Mouse (Mus musculus) midbrain, embryonic 12.5 days (tissue): ENCODE results near the gene Otud4. TPM values are rescaled to one million over a fixed set of nuclear protein-coding genes. Genes with fewer than 3 reads are reported as not detected.
"Not testable (repeated sequence)": the region's sequence is repeated elsewhere in the genome, so short reads cannot be mapped to it uniquely, and the experiment has no call there.

Experiments
- ATAC-seq: fragments of 200-750 bp; cut with Nextera tagmentation; 2 replicates; pipeline ENCODE4 v1.8.0; 2017; ENCODE audit warnings: low read depth, moderate TSS enrichment, moderate library complexity; ENCODE audit not compliant: low FRiP score
- H3K27ac ChIP-seq: fragments of 300-500 bp; sonication (generic); replicated peaks from 2 replicates; pipeline ENCODE4 v1.5.1; 2016; ENCODE audit warnings: mild to moderate bottlenecking
- H3K27me3 ChIP-seq: fragments of 300-500 bp; sonication (generic); 2 replicates; pipeline ENCODE4 v1.6.1; 2016; ENCODE audit warnings: mild to moderate bottlenecking
- H3K36me3 ChIP-seq: fragments of 300-500 bp; sonication (generic); 2 replicates; pipeline ENCODE4 v1.6.1; 2016
- H3K4me1 ChIP-seq: fragments of 300-500 bp; sonication (generic); 2 replicates; pipeline ENCODE4 v1.6.1; 2016
- H3K4me2 ChIP-seq: fragments of 300-500 bp; sonication (generic); replicated peaks from 2 replicates; pipeline ENCODE4 v1.6.1; 2016; ENCODE audit warnings: mild to moderate bottlenecking, moderate library complexity
- H3K4me3 ChIP-seq: fragments of 300-500 bp; sonication (generic); 2 replicates; pipeline ENCODE4 v1.5.1; 2016; ENCODE audit warnings: mild to moderate bottlenecking
- H3K9ac ChIP-seq: fragments of 300-500 bp; sonication (generic); replicated peaks from 2 replicates; pipeline ENCODE4 v1.6.1; 2016; ENCODE audit warnings: mild to moderate bottlenecking, moderate library complexity
- H3K9me3 ChIP-seq: fragments of 300-500 bp; sonication (generic); 2 replicates; pipeline ENCODE4 v1.6.1; 2016; ENCODE audit warnings: mild to moderate bottlenecking
- WGBS: fragments of 180-500 bp; shearing (Covaris S2); methylation state at CpG from one replicate; pipeline ENCODE4 v1.1.7; 2016; 5-methylcytosine and 5-hydroxymethylcytosine counted together
- polyA plus RNA-seq: library from polyadenylated mRNA; unstranded; fragments of >200 nt; fragmentation: Nextera tagmentation; extraction: Ambion mirVana; gene quantifications from 2 replicates; pipeline ENCODE4 v1.2.1, GENCODE M21; 2016

The Otud4 gene
- polyA plus RNA-seq, 1 experiment from 2014 or later: 18.9 TPM

- peak overlapping the region; percentile 63 for H3K4me2 ChIP-seq
- peak overlapping the region; percentile 94 for H3K4me3 ChIP-seq
- no peak for ATAC-seq
- H3K36me3 ChIP-seq: peaks cover 18% of the 10 kb centered on the region
- H3K9me3 ChIP-seq: no peaks in the 10 kb centered on the region
- H3K4me1 ChIP-seq: peaks cover 28% of the 10 kb centered on the region
- 35% methylated on average over 1 of the region's 1 CpGs for WGBS
- peak overlapping the region; percentile 90; the same call in 1 of the 2 replicates for H3K9ac ChIP-seq
- H3K27ac ChIP-seq: no peak overlapping the region
- no peaks in the 10 kb centered on the region; the same call in 1 of the 2 replicates for H3K27me3 ChIP-seq
These were observed 1.7 kb downstream of the Otud4 start for GRCm38 (mm10) chr8:79641119-79641518.

- no peak for ATAC-seq
- H3K4me3 ChIP-seq: no peak overlapping the region
- no peak overlapping the region for H3K9ac ChIP-seq
- H3K9me3 ChIP-seq: no peaks in the 10 kb centered on the region
- no peaks in the 10 kb centered on the region for H3K27me3 ChIP-seq
- no peak overlapping the region for H3K27ac ChIP-seq
- no peaks in the 10 kb centered on the region for H3K4me1 ChIP-seq
- peaks cover 37% of the 10 kb centered on the region for H3K36me3 ChIP-seq
- WGBS: 97% methylated on average over 4 of the region's 4 CpGs
- no peak overlapping the region for H3K4me2 ChIP-seq
These were observed 10.2 kb downstream of the Otud4 start for GRCm38 (mm10) chr8:79649569-79649968.

GRCm38 (mm10) chr8:79650158-79650814, 10.9 kb downstream of the Otud4 start:
- Histone ChIP-seq H3K36me3 (peaks cover 36% of the 10 kb centered on the region), H3K9ac (no peak overlapping the region), H3K4me2 (no peak overlapping the region), H3K27me3 (no peaks in the 10 kb centered on the region), H3K4me1 (no peaks in the 10 kb centered on the region), H3K4me3 (no peak overlapping the region), H3K9me3 (no peaks in the 10 kb centered on the region), H3K27ac (no peak overlapping the region)
- no peak for ATAC-seq
- WGBS: 91% methylated on average over 1 of the region's 1 CpGs

GRCm38 (mm10) chr8:79653736-79654135, 14.3 kb downstream of the Otud4 start:
- Histone ChIP-seq H3K36me3 (peaks cover 28% of the 10 kb centered on the region; the same call in 1 of the 2 replicates), H3K9ac (no peak overlapping the region), H3K27ac (no peak overlapping the region), H3K4me1 (no peaks in the 10 kb centered on the region), H3K9me3 (no peaks in the 10 kb centered on the region), H3K27me3 (no peaks in the 10 kb centered on the region), H3K4me3 (no peak overlapping the region), H3K4me2 (no peak overlapping the region)
- no peak for ATAC-seq
- WGBS: 94% methylated on average over 4 of the region's 4 CpGs

DNA sequence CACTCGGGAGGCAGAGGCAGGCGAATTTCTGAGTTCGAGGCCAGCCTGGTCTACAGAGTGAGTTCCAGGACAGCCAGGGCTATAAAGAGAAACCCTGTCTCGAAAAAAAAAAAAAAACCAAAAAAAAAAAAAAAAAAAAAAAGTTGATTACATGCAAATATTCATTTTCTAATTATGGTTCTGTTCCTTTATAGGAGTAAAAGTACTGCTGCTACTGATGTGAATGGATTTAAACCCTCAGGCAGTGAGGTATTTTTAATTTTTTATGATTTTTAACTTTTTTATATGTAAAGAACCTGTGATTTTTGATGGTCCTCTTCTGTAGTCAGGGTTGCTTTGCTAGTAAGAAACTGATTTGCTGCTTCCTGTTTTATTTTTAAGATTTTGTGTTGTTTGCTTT, 19.3 kb downstream of the Otud4 start:
- H3K9me3 ChIP-seq: not testable (repeated sequence)

DNA sequence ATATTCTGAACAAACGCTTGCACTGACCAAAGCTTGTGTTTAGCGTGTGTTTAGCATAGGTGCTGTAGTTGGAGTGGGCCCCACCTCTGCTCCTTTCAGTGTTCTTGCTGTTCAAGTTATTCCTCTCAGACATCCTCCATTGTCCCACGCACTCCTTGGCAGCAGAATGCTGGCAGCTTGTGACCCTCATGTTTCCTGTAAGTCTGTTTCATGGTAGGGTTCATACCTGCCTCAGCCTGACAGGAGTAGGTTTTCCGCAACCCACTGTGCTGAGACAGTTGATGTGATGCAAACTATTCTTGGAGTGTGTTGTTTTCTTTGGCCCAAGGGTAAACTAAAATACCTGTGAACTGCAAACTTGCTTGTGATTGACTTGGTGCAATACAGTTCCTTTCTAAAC, 37.0 kb downstream of the Otud4 start:
- 0 out of 2 replicates have a peak, but pooled peaks cover 6% of the 10 kb centered on the region for H3K4me1 ChIP-seq
- WGBS: 92% methylated on average over 4 of the region's 4 CpGs
- H3K36me3 ChIP-seq: peaks cover 33% of the 10 kb centered on the region
- no peak overlapping the region for H3K9ac ChIP-seq
- no peak overlapping the region for H3K27ac ChIP-seq
- H3K4me3 ChIP-seq: no peak overlapping the region
- ATAC-seq: no peak
- H3K4me2 ChIP-seq: no peak overlapping the region
- no peaks in the 10 kb centered on the region for H3K27me3 ChIP-seq
- H3K9me3 ChIP-seq: no peaks in the 10 kb centered on the region

More for the DNA sequence above, 19.3 kb downstream of the Otud4 start:
- not testable (repeated sequence) for H3K4me3 ChIP-seq, H3K27ac ChIP-seq, H3K9ac ChIP-seq, H3K4me2 ChIP-seq, ATAC-seq, H3K4me1 ChIP-seq, H3K27me3 ChIP-seq
- WGBS: 98% methylated on average over 3 of the region's 4 CpGs
- peaks cover 52% of the 10 kb centered on the region for H3K36me3 ChIP-seq

GRCm38 (mm10) chr8:79679005-79679404, 39.6 kb downstream of the Otud4 start:
- WGBS: 67% methylated on average over 5 of the region's 5 CpGs
- peaks cover 31% of the 10 kb centered on the region for H3K36me3 ChIP-seq
- ATAC-seq: no peak

DNA sequence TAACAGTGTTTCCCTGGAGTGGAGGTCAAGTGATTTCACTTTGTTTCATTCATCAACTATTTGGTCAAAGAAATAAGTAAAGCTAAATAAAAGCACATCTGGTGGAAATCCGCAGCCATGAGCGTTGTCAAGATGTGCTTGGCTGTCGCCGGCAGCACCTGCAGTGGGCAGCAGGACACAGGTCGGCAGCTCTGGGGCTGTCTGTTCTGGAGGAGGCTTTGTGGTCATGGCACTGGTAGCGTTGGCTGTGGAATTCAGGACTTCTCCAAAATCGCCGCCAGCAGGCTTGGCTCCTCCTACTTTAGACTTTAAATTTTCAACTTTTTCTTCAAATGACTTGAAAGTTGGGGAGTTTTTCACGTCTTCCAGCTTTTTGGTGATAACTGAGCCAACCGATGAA, 40.7 kb downstream of the Otud4 start:
- ATAC-seq, H3K27me3 ChIP-seq, H3K4me1 ChIP-seq, H3K9me3 ChIP-seq, H3K9ac ChIP-seq, H3K4me3 ChIP-seq, H3K27ac ChIP-seq: not testable (repeated sequence)
- 45% methylated on average over 10 of the region's 10 CpGs for WGBS
- H3K36me3 ChIP-seq: peaks cover 34% of the 10 kb centered on the region
- H3K4me2 ChIP-seq: peak overlapping the region; percentile 54

More at GRCm38 (mm10) chr8:79679005-79679404, 39.6 kb downstream of the Otud4 start:
- Histone ChIP-seq H3K9me3 (no peaks in the 10 kb centered on the region), H3K4me3 (no peak overlapping the region), H3K9ac (no peak overlapping the region), H3K27me3 (no peaks in the 10 kb centered on the region), H3K4me1 (0 out of 2 replicates have a peak, but pooled peaks cover 6% of the 10 kb centered on the region), H3K27ac (no peak overlapping the region), H3K4me2 (no peak overlapping the region)

DNA sequence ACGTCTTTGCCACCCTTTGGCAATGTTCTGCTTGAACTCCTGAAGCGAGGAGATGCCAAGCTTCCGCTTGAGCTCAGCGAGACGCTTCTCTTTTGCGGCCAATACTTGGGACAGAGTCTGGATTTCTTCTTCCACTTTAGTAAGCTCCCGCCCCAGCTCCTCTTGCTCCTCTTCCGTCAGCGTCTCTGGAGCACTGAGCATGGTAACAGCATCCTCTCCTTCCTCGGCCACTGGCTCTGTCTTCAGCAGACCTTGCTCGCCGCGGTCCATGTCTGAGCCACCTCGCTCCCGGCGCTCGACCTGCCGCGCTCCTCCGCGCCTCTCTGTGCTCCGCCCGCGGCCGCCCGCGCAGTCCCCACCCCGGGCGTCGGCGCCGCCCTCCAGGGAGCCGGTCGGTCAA, 41.1 kb downstream of the Otud4 start:
- Histone ChIP-seq H3K27ac (no peak overlapping the region), H3K4me2 (peak overlapping the region; percentile 54), H3K4me3 (peak overlapping the region; percentile 32), H3K9ac (peak overlapping the region; percentile 46), H3K27me3 (no peaks in the 10 kb centered on the region), H3K4me1 (0 out of 2 replicates have a peak, but pooled peaks cover 6% of the 10 kb centered on the region), H3K36me3 (peaks cover 37% of the 10 kb centered on the region), H3K9me3 (no peaks in the 10 kb centered on the region)
- peak; percentile 72; the same call in 1 of the 2 replicates for ATAC-seq
- 13% methylated on average over 34 of the region's 34 CpGs for WGBS

- Histone ChIP-seq H3K4me3 (peak overlapping the region; percentile 32), H3K27ac (no peak overlapping the region), H3K9ac (peak overlapping the region; percentile 46; the same call in 1 of the 2 replicates), H3K27me3 (no peaks in the 10 kb centered on the region), H3K4me1 (0 out of 2 replicates have a peak, but pooled peaks cover 6% of the 10 kb centered on the region), H3K4me2 (peak overlapping the region; percentile 54), H3K36me3 (peaks cover 41% of the 10 kb centered on the region), H3K9me3 (no peaks in the 10 kb centered on the region)
- no peak for ATAC-seq
- 49% methylated on average over 2 of the region's 2 CpGs for WGBS
These were observed 41.5 kb downstream of the Otud4 start for GRCm38 (mm10) chr8:79680965-79681364.

DNA sequence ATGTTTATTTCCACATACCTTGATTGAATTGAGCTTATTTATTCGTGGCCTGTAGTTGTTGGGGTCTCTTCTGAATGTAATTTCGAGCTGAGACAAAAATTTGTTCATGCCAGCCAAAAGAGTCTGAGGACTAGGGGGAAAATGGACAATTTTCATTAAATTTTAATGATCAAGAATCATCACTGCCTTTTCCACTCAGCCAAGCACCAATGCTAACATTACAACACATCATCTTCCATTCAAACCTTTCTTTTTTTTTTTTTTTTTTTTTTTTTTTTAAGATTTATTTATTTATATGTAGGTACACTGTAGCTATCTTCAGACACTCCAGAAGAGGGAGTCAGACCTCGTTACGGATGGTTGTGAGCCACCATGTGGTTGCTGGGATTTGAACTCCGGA, 46.5 kb downstream of the Otud4 start:
- 95% methylated on average over 5 of the region's 5 CpGs for WGBS
- H3K27me3 ChIP-seq, ATAC-seq, H3K4me2 ChIP-seq, H3K27ac ChIP-seq, H3K9me3 ChIP-seq, H3K4me3 ChIP-seq, H3K9ac ChIP-seq, H3K4me1 ChIP-seq: not testable (repeated sequence)
- H3K36me3 ChIP-seq: peaks cover 76% of the 10 kb centered on the region

GRCm38 (mm10) chr8:79692531-79692930, 53.1 kb downstream of the Otud4 start:
- 86% methylated on average over 2 of the region's 2 CpGs for WGBS
- ATAC-seq: no peak
- H3K9ac ChIP-seq: no peak overlapping the region
- H3K36me3 ChIP-seq: peaks cover 79% of the 10 kb centered on the region
- no peaks in the 10 kb centered on the region for H3K9me3 ChIP-seq
- H3K4me2 ChIP-seq: no peak overlapping the region
- no peak overlapping the region for H3K27ac ChIP-seq
- H3K4me3 ChIP-seq: no peak overlapping the region
- no peaks in the 10 kb centered on the region for H3K4me1 ChIP-seq
- no peaks in the 10 kb centered on the region for H3K27me3 ChIP-seq
